8 mouse cellular contexts compared by ENCODE assay signal in the genomic region with DNA sequence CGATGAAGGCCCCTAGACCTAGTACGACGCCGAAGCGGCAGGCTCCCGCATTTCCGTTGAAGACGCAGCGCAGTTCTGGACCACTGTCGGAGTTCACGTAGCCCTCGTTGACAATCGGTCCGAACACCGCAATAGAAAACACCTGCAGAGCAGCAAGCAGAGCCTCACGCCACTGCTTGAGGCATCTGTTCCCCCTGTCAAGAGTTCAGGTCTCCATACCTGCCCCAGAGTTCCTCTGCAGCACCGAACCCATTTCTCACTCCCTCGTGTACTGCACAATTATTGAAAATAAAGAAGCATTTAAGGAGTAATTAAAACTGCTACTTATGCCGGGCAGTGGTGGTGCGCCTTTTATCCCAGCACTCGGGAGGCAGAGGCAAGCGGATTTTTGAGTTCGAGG. TPM values are rescaled to one million over a fixed set of nuclear protein-coding genes. Genes with fewer than 3 reads are reported as not detected.
DNase-seq lines count a peak whose midpoint lies in the region; ATAC-seq and TF ChIP-seq lines count a peak whose summit lies in the region.

No protein-coding gene starts in this region.

- H3K4me3 ChIP-seq in heart, embryonic 14.5 days (ENCODE audit: control insufficient read depth in 1 of 2, insufficient read depth in 1 of 2, low read depth in 1 of 2, low read length in 2 of 2): peak overlapping the region; percentile 30 to 35
- H3K4me3 ChIP-seq in MEL (ENCODE audit: control insufficient read depth in 1 of 2, insufficient read depth in 1 of 2, low read depth in 2 of 2, low read length in 2 of 2): peak overlapping the region; percentile 61 to 64
- H3K4me3 ChIP-seq in hindbrain, embryonic 10.5 days: peak overlapping the region; percentile 46
- peak overlapping the region; percentile 4; the same call in 1 of the 2 replicates for H3K4me3 ChIP-seq in midbrain, embryonic 11.5 days (ENCODE audit: low read depth, low read length)

- H3K9me3 ChIP-seq in heart, embryonic 14.5 days (ENCODE audit: control insufficient read depth, low read length): no peaks in the 10 kb centered on the region
- H3K9me3 ChIP-seq in MEL (replicated peaks; ENCODE audit: insufficient read depth, low read length): no peaks in the 10 kb centered on the region
- H3K9me3 ChIP-seq in hindbrain, embryonic 10.5 days: no peaks in the 10 kb centered on the region
- H3K9me3 ChIP-seq in midbrain, embryonic 11.5 days (ENCODE audit: control insufficient read depth, low read length): no peaks in the 10 kb centered on the region

- TF ChIP-seq POLR2A in MEL (IDR thresholded peaks at IDR 0.05; ENCODE audit: control insufficient read depth in 1 of 2, insufficient read depth in 1 of 2, low read depth in 1 of 2, low read length in 2 of 2, poor library complexity in 1 of 2): no peak

- H3K9ac ChIP-seq in heart, embryonic 14.5 days (ENCODE audit: low read length): peak overlapping the region; percentile 38; the same call in 1 of the 2 replicates
- peak overlapping the region; percentile 57 for H3K9ac ChIP-seq in MEL (ENCODE audit: control insufficient read depth, low read depth, low read length, poor library complexity, severe bottlenecking)
- H3K9ac ChIP-seq in midbrain, embryonic 11.5 days (ENCODE audit: low read length): no peak overlapping the region

- no peak for TF ChIP-seq RAD21 in MEL (IDR thresholded peaks at IDR 0.05; ENCODE audit: low read depth, low read length)

- H3K4me1 ChIP-seq in heart, embryonic 14.5 days (ENCODE audit: control insufficient read depth in 2 of 2, insufficient read depth in 2 of 2, low read length in 2 of 2): peaks cover 6 to 16% of the 10 kb centered on the region in 2 experiments; a peak in 3 of 4 replicates
- peaks cover 0 to 12% of the 10 kb centered on the region in 2 experiments; a peak in 3 of 4 replicates for H3K4me1 ChIP-seq in MEL (ENCODE audit: control insufficient read depth in 1 of 2, insufficient read depth in 2 of 2, low read length in 2 of 2)
- peaks cover 31% of the 10 kb centered on the region for H3K4me1 ChIP-seq in hindbrain, embryonic 10.5 days (replicated peaks)
- H3K4me1 ChIP-seq in midbrain, embryonic 11.5 days (ENCODE audit: control insufficient read depth, insufficient read depth, low read length): peaks cover 4% of the 10 kb centered on the region; the same call in 1 of the 2 replicates

- H3K27ac ChIP-seq in heart, embryonic 14.5 days (replicated peaks in 1 of 2; ENCODE audit: control insufficient read depth in 1 of 2, insufficient read depth in 1 of 2, low read depth in 2 of 2, low read length in 2 of 2): no peak overlapping the region
- H3K27ac ChIP-seq in MEL (ENCODE audit: control insufficient read depth, low read depth, low read length): peak overlapping the region; percentile 71
- peak overlapping the region; percentile 24; the same call in 1 of the 2 replicates for H3K27ac ChIP-seq in hindbrain, embryonic 10.5 days
- H3K27ac ChIP-seq in midbrain, embryonic 11.5 days (ENCODE audit: low read depth, low read length): no peak overlapping the region

- peaks cover 8% of the 10 kb centered on the region for H3K36me3 ChIP-seq in heart, embryonic 14.5 days (ENCODE audit: control insufficient read depth, insufficient read depth, low read length)
- H3K36me3 ChIP-seq in MEL (ENCODE audit: control insufficient read depth in 1 of 2, insufficient read depth in 2 of 2, low read length in 2 of 2): peaks cover 0 to 3% of the 10 kb centered on the region in 2 experiments; a peak in 1 of 4 replicates
- H3K36me3 ChIP-seq in hindbrain, embryonic 10.5 days: peaks cover 8% of the 10 kb centered on the region
- H3K36me3 ChIP-seq in midbrain, embryonic 11.5 days (ENCODE audit: control insufficient read depth, insufficient read depth, low read length): no peaks in the 10 kb centered on the region

- no peak for ATAC-seq in heart, embryonic 14.5 days (ENCODE audit: insufficient number of reproducible peaks, insufficient read depth, low FRiP score, low read depth)
- ATAC-seq in midbrain, embryonic 11.5 days (ENCODE audit: low FRiP score): no peak

- H3K79me2 ChIP-seq in MEL (ENCODE audit: control insufficient read depth, insufficient read depth, low read length, poor library complexity): no peaks in the 10 kb centered on the region

- H3K27me3 ChIP-seq in heart, embryonic 14.5 days (ENCODE audit: control insufficient read depth, insufficient read depth, low read length): peaks cover 45% of the 10 kb centered on the region
- no peaks in the 10 kb centered on the region for H3K27me3 ChIP-seq in MEL (ENCODE audit: control insufficient read depth in 1 of 2, insufficient read depth in 2 of 2, low read length in 2 of 2)
- peaks cover 63% of the 10 kb centered on the region for H3K27me3 ChIP-seq in hindbrain, embryonic 10.5 days (ENCODE audit: insufficient read depth, poor library complexity, severe bottlenecking)
- peaks cover 42% of the 10 kb centered on the region for H3K27me3 ChIP-seq in midbrain, embryonic 11.5 days (ENCODE audit: control insufficient read depth, insufficient read depth, low read length)

- no peak for TF ChIP-seq CTCF in MEL (IDR thresholded peaks at IDR 0.05 in 2 of 3, conservative IDR thresholded peaks at IDR 0.05 in 1 of 3; ENCODE audit: control insufficient read depth in 1 of 3, insufficient read depth in 1 of 3, low read depth in 2 of 3, low read length in 3 of 3, poor library complexity in 1 of 3, severe bottlenecking in 1 of 3)

- 21% methylated on average over 23 of the region's 23 CpGs for WGBS in heart, embryonic 14.5 days
- 20% methylated on average over 23 of the region's 23 CpGs for WGBS in hindbrain, embryonic 10.5 days
- WGBS in midbrain, embryonic 11.5 days: 22% methylated on average over 23 of the region's 23 CpGs

- no peak for TF ChIP-seq EP300 in MEL (IDR thresholded peaks at IDR 0.05; ENCODE audit: low read depth in 1 of 2, low read length in 2 of 2)

- peak overlapping the region; percentile 62 for H3K4me2 ChIP-seq in heart, embryonic 14.5 days (ENCODE audit: low read length)
- peak overlapping the region; percentile 36 for H3K4me2 ChIP-seq in midbrain, embryonic 11.5 days

- no peak for DNase-seq in heart, adult 18-20 months
- no peak for DNase-seq in MEL (ENCODE audit: low read depth, low spot score)
- DNase-seq in hindbrain, embryonic 10.5 days (ENCODE audit: low spot score): no peak
- DNase-seq in midbrain, embryonic 11.5 days (ENCODE audit: low spot score, missing footprints): peak; percentile 88
- no peak for DNase-seq in c-Kit-positive CD71-positive TER-119-positive erythroid progenitor cells, embryonic 14.5 days (ENCODE audit: low spot score)
- DNase-seq in gastrocnemius, adult 8-10 months (ENCODE audit: low spot score in 2 of 2): no peak
- no peak for DNase-seq in urinary bladder, postnatal 4 days (ENCODE audit: low spot score in 2 of 2)

RNA-seq across cellular contexts. Expression of a gene that starts 2.2 kb away (rescaled TPM):
- 0.42 and 0.69 TPM in 2 replicates for polyA plus RNA-seq in heart, embryonic 14.5 days (2014; fragmentation: Nextera tagmentation; extraction: Ambion mirVana)
- under 1 TPM in 1 of 2 experiments, not detected in 1; 0.17 TPM for total RNA-seq in heart, adult 18-20 months (2021)
- 0.15 TPM in 1 of 2 replicates, not detected in the other for total RNA-seq in MEL (2012; rRNA removed)
- polyA plus RNA-seq in MEL (2012; ENCODE audit: insufficient read depth in 1 of 2, insufficient read length in 2 of 2, low read depth in 1 of 2, low replicate concordance in 2 of 2, missing spikeins in 1 of 2): under 1 TPM in 1 of 2 experiments, not detected in 1; 0.68 TPM
- 9.2 and 15.1 TPM in 2 replicates for polyA plus RNA-seq in hindbrain, embryonic 10.5 days (2016; fragmentation: Nextera tagmentation; extraction: Ambion mirVana)
- 12.7 and 13.4 TPM in 2 replicates for polyA plus RNA-seq in midbrain, embryonic 11.5 days (2014; fragmentation: Nextera tagmentation; extraction: Ambion mirVana)
- under 1 TPM in 1 of 4 experiments, not detected in 3; 0.17 TPM for total RNA-seq in gastrocnemius, adult 8-10 months (2022)

RNA-seq across cellular contexts. Expression of a gene that starts 8.4 kb away (rescaled TPM):
- 29.3 and 29.7 TPM in 2 replicates for polyA plus RNA-seq in heart, embryonic 14.5 days (2014; fragmentation: Nextera tagmentation; extraction: Ambion mirVana)
- total RNA-seq in heart, adult 18-20 months (2021): 10 to 100 TPM; 24.0 to 24.3 TPM
- 78.6 and 86.8 TPM in 2 replicates for total RNA-seq in MEL (2012; rRNA removed)
- polyA plus RNA-seq in MEL (2012; ENCODE audit: insufficient read depth in 1 of 2, insufficient read length in 2 of 2, low read depth in 1 of 2, low replicate concordance in 2 of 2, missing spikeins in 1 of 2): 10 to 100 TPM in 1 of 2 experiments, not detected in 1; 83.0 TPM
- polyA plus RNA-seq in hindbrain, embryonic 10.5 days (2016; fragmentation: Nextera tagmentation; extraction: Ambion mirVana): 49.7 and 50.9 TPM in 2 replicates
- polyA plus RNA-seq in midbrain, embryonic 11.5 days (2014; fragmentation: Nextera tagmentation; extraction: Ambion mirVana): 54.8 and 59.6 TPM in 2 replicates
- 10 to 100 TPM; 38.2 to 54.4 (median 44.7) TPM for total RNA-seq in gastrocnemius, adult 8-10 months (2022)

RNA-seq across cellular contexts. Expression of a gene that starts 8.4 kb away (rescaled TPM):
- polyA plus RNA-seq in heart, embryonic 14.5 days (2014; fragmentation: Nextera tagmentation; extraction: Ambion mirVana): 0.68 and 1.1 TPM in 2 replicates
- under 1 TPM; 0.77 to 0.99 TPM for total RNA-seq in heart, adult 18-20 months (2021)
- 0.39 and 0.62 TPM in 2 replicates for total RNA-seq in MEL (2012; rRNA removed)
- 1 to 10 TPM in 1 of 2 experiments, not detected in 1; 2.4 TPM for polyA plus RNA-seq in MEL (2012; ENCODE audit: insufficient read depth in 1 of 2, insufficient read length in 2 of 2, low read depth in 1 of 2, low replicate concordance in 2 of 2, missing spikeins in 1 of 2)
- 1.5 and 1.8 TPM in 2 replicates for polyA plus RNA-seq in hindbrain, embryonic 10.5 days (2016; fragmentation: Nextera tagmentation; extraction: Ambion mirVana)
- polyA plus RNA-seq in midbrain, embryonic 11.5 days (2014; fragmentation: Nextera tagmentation; extraction: Ambion mirVana): 0.97 and 1.5 TPM in 2 replicates
- under 1 TPM; 0.22 to 0.70 (median 0.42) TPM for total RNA-seq in gastrocnemius, adult 8-10 months (2022)

RNA-seq across cellular contexts. Expression of a gene that starts 18.1 kb away (rescaled TPM):
- 18.4 and 19.4 TPM in 2 replicates for polyA plus RNA-seq in heart, embryonic 14.5 days (2014; fragmentation: Nextera tagmentation; extraction: Ambion mirVana)
- total RNA-seq in heart, adult 18-20 months (2021): 10 to 100 TPM; 16.4 to 17.2 TPM
- 21.9 and 22.2 TPM in 2 replicates for total RNA-seq in MEL (2012; rRNA removed)
- polyA plus RNA-seq in MEL (2012; ENCODE audit: insufficient read depth in 1 of 2, insufficient read length in 2 of 2, low read depth in 1 of 2, low replicate concordance in 2 of 2, missing spikeins in 1 of 2): 10 to 100 TPM; 59.0 to 80.4 TPM
- polyA plus RNA-seq in hindbrain, embryonic 10.5 days (2016; fragmentation: Nextera tagmentation; extraction: Ambion mirVana): 26.2 and 28.6 TPM in 2 replicates
- polyA plus RNA-seq in midbrain, embryonic 11.5 days (2014; fragmentation: Nextera tagmentation; extraction: Ambion mirVana): 23.5 and 24.9 TPM in 2 replicates
- total RNA-seq in gastrocnemius, adult 8-10 months (2022): 10 to 100 TPM; 22.4 to 27.6 (median 27.0) TPM

RNA-seq across cellular contexts. Expression of a gene that starts 19.9 kb away (rescaled TPM):
- 39.2 and 40.2 TPM in 2 replicates for polyA plus RNA-seq in heart, embryonic 14.5 days (2014; fragmentation: Nextera tagmentation; extraction: Ambion mirVana)
- total RNA-seq in heart, adult 18-20 months (2021): 10 to 100 TPM; 18.0 to 20.1 TPM
- total RNA-seq in MEL (2012; rRNA removed): 102 and 103 TPM in 2 replicates
- 100 to 1,000 TPM in 1 of 2 experiments, not detected in 1; 111 TPM for polyA plus RNA-seq in MEL (2012; ENCODE audit: insufficient read depth in 1 of 2, insufficient read length in 2 of 2, low read depth in 1 of 2, low replicate concordance in 2 of 2, missing spikeins in 1 of 2)
- 133 and 140 TPM in 2 replicates for polyA plus RNA-seq in hindbrain, embryonic 10.5 days (2016; fragmentation: Nextera tagmentation; extraction: Ambion mirVana)
- 91.0 and 97.5 TPM in 2 replicates for polyA plus RNA-seq in midbrain, embryonic 11.5 days (2014; fragmentation: Nextera tagmentation; extraction: Ambion mirVana)
- 10 to 100 TPM; 15.9 to 18.6 (median 17.1) TPM for total RNA-seq in gastrocnemius, adult 8-10 months (2022)

Comparison
In these comparisons a context has a peak if more than half of its experiments do, and no peak if none do; other contexts are left out.
1. H3K27ac ChIP-seq: peak in MEL (single experiment) and hindbrain, embryonic 10.5 days (single experiment); none in heart, embryonic 14.5 days (0 of 2) and midbrain, embryonic 11.5 days (single experiment).
2. H3K4me3 ChIP-seq: peak in every context shown above with its lines; median percentile 62 in MEL; 46 in hindbrain, embryonic 10.5 days; 32 in heart, embryonic 14.5 days; 4 in midbrain, embryonic 11.5 days.